Mouse (Mus musculus): ENCODE results near the gene Olfr1474. TPM values are rescaled to one million over a fixed set of nuclear protein-coding genes. Genes with fewer than 3 reads are reported as not detected.
"Not testable (repeated sequence)": the region's sequence is repeated elsewhere in the genome, so short reads cannot be mapped to it uniquely, and the experiment has no call there.

Gene Olfr1474
- not detected in 2 replicates for polyA plus RNA-seq (2016; fragmentation: Nextera tagmentation; extraction: Ambion mirVana)

GRCm38 (mm10) chr19:13469265-13469664 lies at the start of gene Olfr1474:
Gene Olfr1474 (plus strand): TSS chr19:13469565.
- H3K4me3 ChIP-seq (replicated peaks); H3K4me1 ChIP-seq; H3K27ac ChIP-seq; H3K9ac ChIP-seq; ATAC-seq (ENCODE audit: low FRiP score); H3K4me2 ChIP-seq; H3K9me3 ChIP-seq; H3K27me3 ChIP-seq; H3K36me3 ChIP-seq (replicated peaks): not testable (repeated sequence)
- 79% methylated on average over 4 of the region's 4 CpGs for WGBS

GRCm38 (mm10) chr19:13443109-13443508 lies 26.3 kb upstream of the Olfr1474 start, which contains the start of gene Olfr1471:
Gene Olfr1471 (plus strand): TSS chr19:13443409.
- not testable (repeated sequence) for H3K4me1 ChIP-seq, H3K9me3 ChIP-seq
- 69% methylated on average over 2 of the region's 2 CpGs for WGBS

GRCm38 (mm10) chr19:13455986-13456385 lies 13.4 kb upstream of the Olfr1474 start, which contains the start of gene Olfr1472:
Gene Olfr1472 (minus strand): TSS chr19:13456086.
- Histone ChIP-seq H3K36me3 (replicated peaks) (no peaks in the 10 kb centered on the region), H3K9ac (no peak within 1 kb of the TSS), H3K4me3 (replicated peaks) (no peak within 1 kb of the TSS), H3K4me2 (no peak within 1 kb of the TSS), H3K27me3 (no peaks in the 10 kb centered on the region), H3K9me3 (peaks cover 24% of the 10 kb centered on the region; the same call in 1 of the 2 replicates), H3K27ac (no peak within 1 kb of the TSS), H3K4me1 (no peaks in the 10 kb centered on the region)
- WGBS, result 84% methylated on average over 1 of the region's 1 CpGs
- no peak for ATAC-seq (ENCODE audit: low FRiP score)

More at GRCm38 (mm10) chr19:13443109-13443508, 26.3 kb upstream of the Olfr1474 start, which contains the start of gene Olfr1471:
- ATAC-seq (ENCODE audit: low FRiP score); H3K4me3 ChIP-seq (replicated peaks); H3K9ac ChIP-seq; H3K36me3 ChIP-seq (replicated peaks); H3K4me2 ChIP-seq; H3K27ac ChIP-seq; H3K27me3 ChIP-seq: not testable (repeated sequence)

- Histone ChIP-seq H3K9ac (no peak within 1 kb of the TSS), H3K4me2 (no peak within 1 kb of the TSS), H3K9me3 (0 out of 2 replicates have a peak, but pooled peaks cover 2% of the 10 kb centered on the region), H3K27ac (no peak within 1 kb of the TSS), H3K27me3 (no peaks in the 10 kb centered on the region), H3K4me1 (no peaks in the 10 kb centered on the region), H3K4me3 (replicated peaks) (no peak within 1 kb of the TSS), H3K36me3 (replicated peaks) (no peaks in the 10 kb centered on the region)
- ATAC-seq (ENCODE audit: low FRiP score), result no peak
These were observed 10.7 kb downstream of the Olfr1474 start, which contains the start of gene Olfr1475 for GRCm38 (mm10) chr19:13480096-13480495. Gene Olfr1475 (minus strand): TSS chr19:13480196.

- no peaks in the 10 kb centered on the region for H3K36me3 ChIP-seq (replicated peaks)
- no peaks in the 10 kb centered on the region for H3K4me1 ChIP-seq
- H3K9me3 ChIP-seq, result peaks cover 24% of the 10 kb centered on the region
- H3K27me3 ChIP-seq, result no peaks in the 10 kb centered on the region
- WGBS, result 74% methylated on average over 3 of the region's 3 CpGs
- H3K9ac ChIP-seq, result no peak within 1 kb of the TSS
- no peak within 1 kb of the TSS for H3K4me2 ChIP-seq
- ATAC-seq (ENCODE audit: low FRiP score), result no peak
- H3K27ac ChIP-seq, result no peak within 1 kb of the TSS
- no peak within 1 kb of the TSS for H3K4me3 ChIP-seq (replicated peaks)
These were observed 30.9 kb downstream of the Olfr1474 start, which contains the start of gene Olfr1477 for GRCm38 (mm10) chr19:13500246-13500645. Gene Olfr1477 (plus strand): TSS chr19:13500546.

Other genes with a start within 250 kb of the Olfr1474 start
- not detected in 2 replicates for gene Olfr1463, start 238.2 kb upstream of the Olfr1474 start, polyA plus RNA-seq (2016; fragmentation: Nextera tagmentation; extraction: Ambion mirVana)
- gene Olfr1465, start 154.0 kb upstream of the Olfr1474 start, polyA plus RNA-seq (2016; fragmentation: Nextera tagmentation; extraction: Ambion mirVana), result not detected in 2 replicates
- gene Olfr1466, start 130.7 kb upstream of the Olfr1474 start, polyA plus RNA-seq (2016; fragmentation: Nextera tagmentation; extraction: Ambion mirVana), result not detected in 2 replicates
- gene Olfr1467, start 107.3 kb upstream of the Olfr1474 start, polyA plus RNA-seq (2016; fragmentation: Nextera tagmentation; extraction: Ambion mirVana), result not detected in 2 replicates
- not detected in 2 replicates for gene Olfr1469, start 61.7 kb upstream of the Olfr1474 start, polyA plus RNA-seq (2016; fragmentation: Nextera tagmentation; extraction: Ambion mirVana)
- not detected in 2 replicates for gene Olfr1471, start 26.2 kb upstream of the Olfr1474 start, polyA plus RNA-seq (2016; fragmentation: Nextera tagmentation; extraction: Ambion mirVana)
- gene Olfr1472, start 13.5 kb upstream of the Olfr1474 start, polyA plus RNA-seq (2016; fragmentation: Nextera tagmentation; extraction: Ambion mirVana), result not detected in 2 replicates
- not detected in 2 replicates for gene Olfr1475, start 10.6 kb downstream of the Olfr1474 start, polyA plus RNA-seq (2016; fragmentation: Nextera tagmentation; extraction: Ambion mirVana)
- not detected in 2 replicates for gene Olfr1477, start 31.0 kb downstream of the Olfr1474 start, polyA plus RNA-seq (2016; fragmentation: Nextera tagmentation; extraction: Ambion mirVana)
- gene Olfr1480, start 58.3 kb downstream of the Olfr1474 start, polyA plus RNA-seq (2016; fragmentation: Nextera tagmentation; extraction: Ambion mirVana), result not detected in 2 replicates
- gene Olfr1484, start 113.9 kb downstream of the Olfr1474 start, polyA plus RNA-seq (2016; fragmentation: Nextera tagmentation; extraction: Ambion mirVana), result not detected in 2 replicates
- gene Olfr1487, start 147.8 kb downstream of the Olfr1474 start, polyA plus RNA-seq (2016; fragmentation: Nextera tagmentation; extraction: Ambion mirVana), result not detected in 2 replicates
- gene Olfr1489, start 162.1 kb downstream of the Olfr1474 start, polyA plus RNA-seq (2016; fragmentation: Nextera tagmentation; extraction: Ambion mirVana), result not detected in 2 replicates
- gene Olfr1490, start 181.5 kb downstream of the Olfr1474 start, polyA plus RNA-seq (2016; fragmentation: Nextera tagmentation; extraction: Ambion mirVana), result not detected in 2 replicates
- gene Olfr1491, start 227.7 kb downstream of the Olfr1474 start, polyA plus RNA-seq (2016; fragmentation: Nextera tagmentation; extraction: Ambion mirVana), result not detected in 2 replicates